Mouse (Mus musculus) kidney, embryonic 15.5 days (tissue): ENCODE data around the gene Acta1. TPM values are rescaled to one million over a fixed set of nuclear protein-coding genes. Genes with fewer than 3 reads are reported as not detected.

Experiments used
- ATAC-seq: fragments of 200-750 bp; cut with Nextera tagmentation; replicated peaks from 2 replicates; pipeline ENCODE4 v1.8.0; 2017; ENCODE audit warnings: moderate TSS enrichment; ENCODE audit not compliant: low FRiP score
- H3K27ac ChIP-seq: fragments of 300-500 bp; sonication (generic); 2 replicates; pipeline ENCODE4 v1.5.1; 2015; ENCODE audit warnings: mild to moderate bottlenecking, inconsistent platforms
- H3K27me3 ChIP-seq: fragments of 300-500 bp; sonication (generic); 2 replicates; pipeline ENCODE4 v1.6.1; 2015; ENCODE audit warnings: inconsistent platforms
- H3K36me3 ChIP-seq: fragments of 300-500 bp; sonication (generic); 2 replicates; pipeline ENCODE4 v1.6.1; 2015; ENCODE audit warnings: inconsistent platforms
- H3K4me1 ChIP-seq: fragments of 300-500 bp; sonication (generic); 2 replicates; pipeline ENCODE4 v1.6.1; 2015; ENCODE audit warnings: inconsistent platforms
- H3K4me2 ChIP-seq: fragments of 300-500 bp; sonication (generic); 2 replicates; pipeline ENCODE4 v1.6.1; 2015; ENCODE audit warnings: moderate library complexity, mild to moderate bottlenecking, inconsistent platforms
- H3K4me3 ChIP-seq: fragments of 300-500 bp; sonication (generic); replicated peaks from 2 replicates; pipeline ENCODE4 v1.5.1; 2015; ENCODE audit warnings: mild to moderate bottlenecking, inconsistent platforms
- H3K9ac ChIP-seq: fragments of 300-500 bp; sonication (generic); 2 replicates; pipeline ENCODE4 v1.6.1; 2015; ENCODE audit warnings: mild to moderate bottlenecking, inconsistent platforms
- H3K9me3 ChIP-seq: fragments of 300-500 bp; sonication (generic); replicated peaks from 2 replicates; pipeline ENCODE4 v1.6.1; 2016; ENCODE audit warnings: inconsistent platforms
- WGBS: fragments of 180-500 bp; shearing (Covaris S2); methylation state at CpG from one replicate; pipeline ENCODE4 v1.1.7; 2015; ENCODE audit warnings: mixed read lengths; 5-methylcytosine and 5-hydroxymethylcytosine counted together
- polyA plus RNA-seq: library from polyadenylated mRNA; unstranded; fragments of >200 nt; fragmentation: Nextera tagmentation; extraction: Ambion mirVana; gene quantifications from 2 replicates; pipeline ENCODE4 v1.2.1, GENCODE M21; 2015

Acta1 gene
- polyA plus RNA-seq, 1 experiment from 2014 or later = 132 TPM

DNA sequence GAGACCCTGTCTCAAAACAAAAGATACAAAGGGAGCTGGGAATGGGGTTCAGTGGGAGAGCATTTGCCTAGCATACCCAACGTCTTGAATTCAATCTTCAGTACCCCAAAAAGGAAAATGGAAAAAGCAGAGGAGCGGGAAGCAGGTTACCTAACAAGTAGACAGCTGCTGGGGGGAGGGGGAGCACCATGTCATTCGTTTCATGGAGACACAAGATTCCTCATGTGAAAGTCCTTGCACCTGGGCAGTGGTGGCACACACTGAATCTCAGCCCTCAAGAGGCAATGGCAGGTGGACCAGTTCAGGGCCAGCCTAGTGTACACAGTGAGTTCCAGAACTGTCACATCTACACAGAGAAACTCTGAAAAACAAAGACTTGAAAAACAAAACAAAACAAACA lies 37.2 kb downstream of the Acta1 start:
- Histone ChIP-seq H3K36me3 (no peaks in the 10 kb centered on the region), H3K4me3 (no peak overlapping the region), H3K27me3 (peaks cover 33% of the 10 kb centered on the region), H3K4me2 (no peak overlapping the region), H3K4me1 (peaks cover 16% of the 10 kb centered on the region), H3K27ac (no peak overlapping the region), H3K9ac (no peak overlapping the region), H3K9me3 (no peaks in the 10 kb centered on the region)
- ATAC-seq = no peak
- 80% methylated on average over 3 of the region's 3 CpGs for WGBS

DNA sequence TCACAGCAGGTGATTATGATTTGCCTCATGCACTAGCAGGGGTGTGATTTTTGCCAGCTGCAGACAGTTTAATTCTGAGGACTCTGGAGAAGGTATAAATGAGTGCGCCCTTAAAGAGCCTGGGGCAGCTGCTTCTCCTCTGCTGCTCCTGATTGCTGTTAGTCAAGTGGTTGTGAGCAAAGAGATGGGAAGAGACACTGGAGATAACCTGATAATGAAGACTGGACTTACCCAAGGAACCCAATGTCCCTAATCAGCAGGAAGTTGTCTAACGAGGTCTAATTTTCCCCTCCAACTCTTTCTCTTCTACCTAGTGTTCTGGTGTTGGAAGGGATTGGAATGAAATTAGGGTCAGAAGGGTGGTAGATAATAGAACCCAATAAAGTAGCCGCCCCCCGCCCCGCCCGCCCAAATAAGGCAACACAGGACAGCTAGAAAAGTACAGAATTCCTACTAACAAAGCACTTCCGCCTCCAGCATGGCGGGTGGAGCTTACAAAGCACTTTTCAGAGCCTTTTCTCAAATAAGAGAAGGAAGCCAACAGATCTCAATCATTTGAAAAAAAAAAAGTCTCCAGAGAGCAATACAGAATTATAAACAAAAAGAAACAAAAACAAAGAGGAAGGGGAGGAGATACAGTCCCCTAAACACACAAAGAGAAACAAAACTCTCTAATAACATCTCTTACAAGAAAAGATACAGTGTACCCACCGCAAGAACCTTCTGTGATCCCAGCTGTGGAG lies 39.6 kb downstream of the Acta1 start:
- 87% methylated on average over 9 of the region's 9 CpGs for WGBS
- H3K27ac ChIP-seq = no peak overlapping the region

GRCm38 (mm10) chr8:123854252-123854651 lies 40.3 kb downstream of the Acta1 start:
- Histone ChIP-seq H3K4me1 (peaks cover 11% of the 10 kb centered on the region), H3K36me3 (no peaks in the 10 kb centered on the region), H3K4me3 (no peak overlapping the region), H3K27ac (no peak overlapping the region), H3K9me3 (no peaks in the 10 kb centered on the region), H3K27me3 (peaks cover 9% of the 10 kb centered on the region; the same call in 1 of the 2 replicates), H3K9ac (no peak overlapping the region), H3K4me2 (no peak overlapping the region)
- WGBS = 89% methylated on average over 1 of the region's 1 CpGs
- ATAC-seq = no peak

More for the DNA sequence above, 39.6 kb downstream of the Acta1 start:
- peaks cover 12% of the 10 kb centered on the region for H3K4me1 ChIP-seq
- no peak overlapping the region for H3K4me2 ChIP-seq
- H3K27me3 ChIP-seq = peaks cover 11% of the 10 kb centered on the region; the same call in 1 of the 2 replicates
- H3K9me3 ChIP-seq = no peaks in the 10 kb centered on the region
- no peaks in the 10 kb centered on the region for H3K36me3 ChIP-seq
- no peak for ATAC-seq
- no peak overlapping the region for H3K9ac ChIP-seq
- H3K4me3 ChIP-seq = no peak overlapping the region

DNA sequence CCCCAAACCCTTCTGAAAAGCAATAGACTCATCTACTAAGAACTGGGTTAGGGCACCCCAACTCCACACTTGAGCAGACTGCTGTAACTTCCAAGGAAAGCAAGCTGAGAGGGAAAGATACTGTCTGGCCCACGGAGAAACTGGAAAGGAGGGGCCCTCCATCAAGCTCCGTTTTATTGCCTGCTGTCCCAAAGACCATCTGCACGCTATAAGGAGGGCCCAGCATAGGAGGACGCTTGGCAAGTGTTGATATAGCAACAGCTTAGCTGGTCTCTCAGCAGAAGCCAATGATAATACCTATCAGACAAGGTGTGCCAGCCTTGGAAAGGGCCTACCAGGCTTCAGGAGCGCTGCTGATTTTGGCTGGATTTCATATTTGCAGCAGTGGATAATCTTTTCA lies 43.0 kb downstream of the Acta1 start:
- no peaks in the 10 kb centered on the region for H3K36me3 ChIP-seq
- WGBS = 35% methylated on average over 5 of the region's 5 CpGs
- H3K4me3 ChIP-seq = no peak overlapping the region
- H3K4me1 ChIP-seq = no peaks in the 10 kb centered on the region
- H3K4me2 ChIP-seq = no peak overlapping the region
- ATAC-seq = no peak
- H3K27me3 ChIP-seq = no peaks in the 10 kb centered on the region
- H3K9me3 ChIP-seq = no peaks in the 10 kb centered on the region
- H3K9ac ChIP-seq = no peak overlapping the region
- H3K27ac ChIP-seq = no peak overlapping the region

DNA sequence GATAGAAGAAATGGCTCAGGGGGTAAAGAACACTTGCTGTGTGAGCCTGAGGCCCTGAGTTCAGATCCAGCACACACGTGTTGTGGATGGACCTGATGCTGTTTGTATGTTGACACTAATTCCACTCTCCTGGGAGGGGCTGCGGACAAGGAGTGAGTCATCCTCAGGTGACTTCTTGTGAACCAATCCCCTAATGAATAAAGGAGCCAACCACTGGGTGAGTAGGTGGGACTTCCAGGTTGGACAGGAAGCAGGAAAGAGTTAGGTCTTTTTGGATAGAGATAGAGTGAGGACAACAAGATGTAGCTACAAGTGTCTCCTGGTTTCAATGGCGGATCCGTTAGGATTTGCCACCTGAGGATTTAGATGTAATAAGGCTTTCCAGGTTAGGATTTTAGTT lies 45.2 kb downstream of the Acta1 start:
- H3K27ac ChIP-seq = no peak overlapping the region
- no peak overlapping the region for H3K4me2 ChIP-seq
- no peak overlapping the region for H3K9ac ChIP-seq
- 85% methylated on average over 4 of the region's 4 CpGs for WGBS
- ATAC-seq = no peak
- H3K36me3 ChIP-seq = no peaks in the 10 kb centered on the region
- H3K4me3 ChIP-seq = no peak overlapping the region
- H3K4me1 ChIP-seq = no peaks in the 10 kb centered on the region
- no peaks in the 10 kb centered on the region for H3K9me3 ChIP-seq
- no peaks in the 10 kb centered on the region for H3K27me3 ChIP-seq

DNA sequence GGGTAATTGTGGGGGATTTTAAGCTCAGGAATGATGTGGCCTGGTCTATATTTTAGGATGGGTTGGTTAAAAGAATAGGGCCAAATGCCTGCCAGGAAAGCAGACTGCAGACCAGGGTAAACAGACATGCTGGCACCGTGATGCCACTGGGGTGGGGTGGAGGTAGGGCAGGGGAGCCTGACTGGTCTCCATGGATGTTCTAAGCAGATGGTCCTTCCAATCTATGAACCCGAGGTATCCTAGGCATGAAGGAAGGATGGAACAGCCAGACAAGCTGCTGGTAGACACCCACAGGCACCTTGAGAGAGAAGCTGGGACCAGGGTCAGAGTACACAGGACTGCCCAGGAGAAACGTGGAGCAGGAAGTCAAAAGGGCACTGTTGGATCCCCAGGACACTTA lies 47.0 kb downstream of the Acta1 start:
- Histone ChIP-seq H3K9me3 (no peaks in the 10 kb centered on the region), H3K4me1 (no peaks in the 10 kb centered on the region), H3K9ac (no peak overlapping the region), H3K4me3 (no peak overlapping the region), H3K27me3 (no peaks in the 10 kb centered on the region), H3K4me2 (no peak overlapping the region), H3K36me3 (no peaks in the 10 kb centered on the region), H3K27ac (no peak overlapping the region)
- no peak for ATAC-seq
- 58% methylated on average over 3 of the region's 3 CpGs for WGBS

GRCm38 (mm10) chr8:123846509-123846908 lies 48.0 kb downstream of the Acta1 start:
- Histone ChIP-seq H3K27me3 (no peaks in the 10 kb centered on the region), H3K36me3 (0 out of 2 replicates have a peak, but pooled peaks cover 1% of the 10 kb centered on the region), H3K4me2 (no peak overlapping the region), H3K9ac (no peak overlapping the region), H3K9me3 (no peaks in the 10 kb centered on the region), H3K27ac (no peak overlapping the region), H3K4me3 (no peak overlapping the region), H3K4me1 (no peaks in the 10 kb centered on the region)
- ATAC-seq = no peak
- WGBS = 86% methylated on average over 12 of the region's 12 CpGs

DNA sequence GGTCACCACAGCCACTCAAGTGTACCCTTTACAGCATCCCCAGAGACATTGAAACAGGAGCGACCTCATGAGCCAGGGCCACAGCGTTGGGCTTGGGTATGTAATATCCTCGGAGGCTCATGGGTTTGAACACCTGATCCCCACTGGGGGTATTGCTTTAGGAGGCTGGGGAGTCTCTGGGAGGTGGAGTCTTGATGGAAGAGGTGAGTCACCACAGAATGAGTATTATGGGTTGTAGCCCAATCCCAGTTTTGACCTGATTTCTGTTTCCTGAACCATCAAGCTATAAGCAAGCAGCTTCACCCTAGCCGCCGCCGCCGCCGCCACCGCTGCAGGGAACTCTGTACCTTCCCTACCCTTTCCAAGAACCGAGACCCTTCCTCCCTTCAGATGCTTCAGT lies 48.6 kb downstream of the Acta1 start:
- 88% methylated on average over 10 of the region's 10 CpGs for WGBS
- H3K27ac ChIP-seq = no peak overlapping the region
- H3K9me3 ChIP-seq = no peaks in the 10 kb centered on the region
- H3K4me2 ChIP-seq = no peak overlapping the region
- H3K27me3 ChIP-seq = no peaks in the 10 kb centered on the region
- ATAC-seq = no peak
- no peak overlapping the region for H3K4me3 ChIP-seq
- no peaks in the 10 kb centered on the region for H3K4me1 ChIP-seq
- 0 out of 2 replicates have a peak, but pooled peaks cover 5% of the 10 kb centered on the region for H3K36me3 ChIP-seq
- H3K9ac ChIP-seq = no peak overlapping the region

DNA sequence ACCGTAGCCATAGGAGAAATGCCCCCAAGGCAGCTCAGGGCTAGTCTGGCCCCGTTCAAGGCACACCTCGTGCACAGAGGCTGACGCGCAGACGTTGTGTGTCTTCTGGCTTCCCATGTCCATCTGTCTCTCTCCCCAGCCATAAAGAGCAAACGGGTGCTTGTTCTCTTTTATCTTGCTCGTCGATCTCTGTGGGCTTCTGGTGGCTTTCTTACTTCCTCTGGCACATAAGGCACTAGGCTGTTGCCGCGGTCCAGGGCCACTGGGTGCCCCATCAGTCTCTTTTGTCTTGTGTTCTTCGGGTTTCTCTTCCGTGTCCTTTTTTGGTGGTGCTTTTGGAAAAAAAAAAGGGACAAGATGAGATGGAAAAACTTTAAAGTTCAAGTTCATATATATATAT lies 49.4 kb downstream of the Acta1 start:
- no peak overlapping the region for H3K4me3 ChIP-seq
- H3K4me2 ChIP-seq = no peak overlapping the region
- no peak overlapping the region for H3K27ac ChIP-seq
- no peaks in the 10 kb centered on the region for H3K9me3 ChIP-seq
- H3K9ac ChIP-seq = no peak overlapping the region
- no peak for ATAC-seq
- H3K36me3 ChIP-seq = 0 out of 2 replicates have a peak, but pooled peaks cover 5% of the 10 kb centered on the region
- 69% methylated on average over 13 of the region's 13 CpGs for WGBS
- H3K27me3 ChIP-seq = no peaks in the 10 kb centered on the region
- no peaks in the 10 kb centered on the region for H3K4me1 ChIP-seq

- Histone ChIP-seq H3K4me3 (no peak overlapping the region), H3K27me3 (no peaks in the 10 kb centered on the region), H3K4me2 (no peak overlapping the region), H3K27ac (no peak overlapping the region), H3K36me3 (0 out of 2 replicates have a peak, but pooled peaks cover 5% of the 10 kb centered on the region), H3K9ac (no peak overlapping the region), H3K9me3 (no peaks in the 10 kb centered on the region), H3K4me1 (no peaks in the 10 kb centered on the region)
- 72% methylated on average over 7 of the region's 7 CpGs for WGBS
- ATAC-seq = no peak
Measured at GRCm38 (mm10) chr8:123844341-123844740, 50.2 kb downstream of the Acta1 start.

- Histone ChIP-seq H3K9me3 (no peaks in the 10 kb centered on the region), H3K9ac (no peak overlapping the region), H3K36me3 (peaks cover 11% of the 10 kb centered on the region), H3K27ac (no peak overlapping the region), H3K4me2 (no peak overlapping the region), H3K4me1 (no peaks in the 10 kb centered on the region), H3K4me3 (no peak overlapping the region), H3K27me3 (no peaks in the 10 kb centered on the region)
- ATAC-seq = no peak
- WGBS = 87% methylated on average over 12 of the region's 12 CpGs
Measured at GRCm38 (mm10) chr8:123842086-123842485, 52.5 kb downstream of the Acta1 start.
